Mouse (Mus musculus) midbrain, embryonic 14.5 days (tissue): ENCODE results near the gene Rnf141. TPM values are rescaled to one million over a fixed set of nuclear protein-coding genes. Genes with fewer than 3 reads are reported as not detected.
A peak's percentile ranks its signal among the peaks of the same experiment; 100 is the strongest.

Source experiments
- ATAC-seq: fragments of 200-750 bp; cut with Nextera tagmentation; 2 replicates; pipeline ENCODE4 v1.8.0; 2017; ENCODE audit warnings: moderate number of reproducible peaks, moderate library complexity; ENCODE audit not compliant: low FRiP score, low TSS enrichment
- DNase-seq: peaks from one replicate; pipeline ENCODE4 v3.0.0-alpha.2; 2015
- H3K27ac ChIP-seq: fragments of 300-500 bp; sonication (generic); replicated peaks from 2 replicates; pipeline ENCODE4 v1.5.1; 2014; ENCODE audit warnings: mild to moderate bottlenecking, low read depth, low read length, moderate library complexity
- H3K27me3 ChIP-seq: fragments of 300-500 bp; sonication (generic); 2 replicates; pipeline ENCODE4 v1.6.1; 2014; ENCODE audit warnings: low read length, control low read depth, mixed read lengths; ENCODE audit not compliant: control insufficient read depth, insufficient read depth
- H3K36me3 ChIP-seq: fragments of 300-500 bp; sonication (generic); 2 replicates; pipeline ENCODE4 v1.6.1; 2014; ENCODE audit warnings: low read length, control low read depth; ENCODE audit not compliant: control insufficient read depth, insufficient read depth
- H3K4me1 ChIP-seq: fragments of 300-500 bp; sonication (generic); 2 replicates; pipeline ENCODE4 v1.6.1; 2014; ENCODE audit warnings: mild to moderate bottlenecking, antibody characterized with exemption, low read length, control low read depth; ENCODE audit not compliant: control insufficient read depth, insufficient read depth
- H3K4me2 ChIP-seq: fragments of 300-500 bp; sonication (generic); 2 replicates; pipeline ENCODE4 v1.6.1; 2014; ENCODE audit warnings: mild to moderate bottlenecking, low read length, moderate library complexity
- H3K4me3 ChIP-seq: fragments of 300-500 bp; sonication (generic); replicated peaks from 2 replicates; pipeline ENCODE4 v1.5.1; 2014; ENCODE audit warnings: low read depth, low read length
- H3K9ac ChIP-seq: fragments of 300-500 bp; sonication (generic); replicated peaks from 2 replicates; pipeline ENCODE4 v1.6.1; 2014; ENCODE audit warnings: mild to moderate bottlenecking, low read length, moderate library complexity
- H3K9me3 ChIP-seq: fragments of 300-500 bp; sonication (generic); 2 replicates; pipeline ENCODE4 v1.6.1; 2016; ENCODE audit warnings: low read length, control low read depth, mixed read lengths; ENCODE audit not compliant: control insufficient read depth
- WGBS: fragments of 180-500 bp; shearing (Covaris S2); extraction: QIAGEN DNeasy Blood & Tissue Kit; methylation state at CpG from one replicate; pipeline ENCODE4 v1.1.7; 2014; 5-methylcytosine and 5-hydroxymethylcytosine counted together
- polyA plus RNA-seq: library from polyadenylated mRNA; unstranded; fragments of >200 nt; fragmentation: Nextera tagmentation; extraction: Ambion mirVana; gene quantifications from 2 replicates; pipeline ENCODE4 v1.2.1, GENCODE M21; 2014

Rnf141 gene
- polyA plus RNA-seq, 1 experiment from 2014 or later = 38.3 TPM

DNA sequence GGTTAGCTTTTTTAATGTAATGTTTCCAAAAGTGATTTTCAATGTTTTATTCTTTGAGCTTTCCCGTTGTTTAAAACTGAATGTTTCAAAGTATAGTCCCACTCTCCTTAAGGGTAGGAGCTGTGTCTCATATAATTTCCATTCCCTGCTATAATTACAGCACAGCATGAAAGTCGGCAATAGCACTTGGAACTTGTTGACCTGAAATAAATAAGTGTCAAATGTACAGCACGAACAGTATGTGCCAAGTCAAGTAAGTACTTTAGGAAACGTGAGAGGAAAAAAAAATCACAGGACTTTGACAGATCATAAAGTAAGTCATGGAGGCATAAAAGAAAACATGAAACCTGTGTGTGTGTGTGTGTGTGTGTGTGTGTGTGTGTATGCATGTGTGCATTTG is 22.2 kb downstream of the Rnf141 start:
- no peak for ATAC-seq
- H3K27ac ChIP-seq = no peak overlapping the region
- H3K4me3 ChIP-seq = no peak overlapping the region
- DNase-seq = no peak
- WGBS = 95% methylated on average over 4 of the region's 4 CpGs
- peaks cover 25% of the 10 kb centered on the region for H3K36me3 ChIP-seq
- no peaks in the 10 kb centered on the region for H3K9me3 ChIP-seq
- H3K9ac ChIP-seq = no peak overlapping the region
- no peak overlapping the region for H3K4me2 ChIP-seq
- H3K27me3 ChIP-seq = no peaks in the 10 kb centered on the region
- no peaks in the 10 kb centered on the region for H3K4me1 ChIP-seq

DNA sequence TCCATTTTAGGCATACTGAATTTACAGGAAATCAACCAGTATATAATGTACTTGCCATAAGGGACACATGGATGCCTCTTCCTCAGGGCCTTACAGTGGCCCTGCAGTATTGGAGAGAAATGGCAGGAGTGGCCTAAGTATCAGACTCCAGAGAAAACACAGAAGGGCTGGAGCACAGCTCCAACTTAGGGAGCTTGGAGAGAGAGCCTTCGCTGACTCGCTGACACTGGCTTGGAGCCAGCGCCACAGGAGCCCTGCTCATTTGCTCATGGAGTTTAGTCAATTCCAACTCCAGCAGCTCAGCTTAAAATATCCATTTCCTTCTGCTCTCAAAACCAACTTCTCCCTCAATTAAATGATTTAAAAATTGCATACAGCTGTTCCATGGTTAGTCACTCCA is 22.6 kb downstream of the Rnf141 start:
- no peak overlapping the region for H3K9ac ChIP-seq
- H3K9me3 ChIP-seq = no peaks in the 10 kb centered on the region
- DNase-seq = peak; percentile 51
- 86% methylated on average over 3 of the region's 3 CpGs for WGBS
- no peak overlapping the region for H3K4me3 ChIP-seq
- no peaks in the 10 kb centered on the region for H3K27me3 ChIP-seq
- ATAC-seq = no peak
- no peak overlapping the region for H3K4me2 ChIP-seq
- no peak overlapping the region for H3K27ac ChIP-seq
- peaks cover 25% of the 10 kb centered on the region for H3K36me3 ChIP-seq
- H3K4me1 ChIP-seq = no peaks in the 10 kb centered on the region

DNA sequence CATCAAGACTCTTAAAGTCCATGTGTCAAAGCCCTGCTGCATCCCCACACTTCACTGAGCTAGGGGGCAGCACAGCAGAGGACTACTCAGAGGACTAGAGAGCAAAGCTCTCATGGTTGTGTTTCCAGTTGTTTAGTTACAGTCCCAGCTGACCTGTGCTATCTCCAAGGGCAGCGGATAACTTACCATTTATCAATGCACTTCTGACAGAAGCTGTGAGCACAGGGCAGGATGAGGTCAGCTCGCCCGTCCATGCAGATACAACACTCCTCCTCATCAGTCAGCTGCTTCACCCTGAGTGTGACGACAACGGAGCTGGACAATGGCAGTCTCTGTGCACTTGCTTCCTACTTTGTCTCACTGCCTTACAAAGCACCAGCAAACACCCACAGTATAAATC is 23.2 kb downstream of the Rnf141 start:
- 63% methylated on average over 5 of the region's 5 CpGs for WGBS
- Histone ChIP-seq H3K27me3 (no peaks in the 10 kb centered on the region), H3K4me1 (no peaks in the 10 kb centered on the region), H3K27ac (no peak overlapping the region), H3K36me3 (peaks cover 25% of the 10 kb centered on the region), H3K4me3 (no peak overlapping the region), H3K9ac (no peak overlapping the region), H3K4me2 (no peak overlapping the region), H3K9me3 (no peaks in the 10 kb centered on the region)
- no peak for ATAC-seq
- no peak for DNase-seq

DNA sequence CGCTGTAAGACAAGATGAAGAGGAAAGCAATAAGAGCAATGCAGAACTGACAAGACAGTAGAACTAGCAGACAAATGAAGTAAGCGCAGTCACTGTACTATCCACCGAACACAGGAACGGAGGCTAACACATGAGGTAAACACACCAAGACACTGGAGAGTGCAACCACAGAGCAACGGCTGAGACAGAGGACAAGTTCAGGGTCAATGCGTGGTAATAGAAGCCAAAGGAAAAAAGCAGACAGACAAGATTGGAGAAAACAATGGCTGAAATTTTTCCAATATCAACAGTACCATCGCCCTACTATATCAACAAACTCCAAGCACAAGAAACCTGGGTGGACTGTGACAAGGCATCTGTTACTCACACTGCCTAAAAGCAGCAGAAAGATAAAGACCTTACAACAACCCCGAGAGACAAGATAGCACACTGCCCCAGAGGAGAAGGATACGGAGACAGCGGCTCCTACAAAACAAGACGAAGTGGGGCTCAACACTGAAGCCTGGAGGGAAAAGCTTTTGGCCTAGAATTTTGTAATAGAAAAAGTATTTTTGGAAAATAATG is 25.4 kb downstream of the Rnf141 start:
- Histone ChIP-seq H3K36me3 (peaks cover 20% of the 10 kb centered on the region; the same call in 1 of the 2 replicates), H3K27me3 (no peaks in the 10 kb centered on the region), H3K9me3 (no peaks in the 10 kb centered on the region), H3K4me1 (no peaks in the 10 kb centered on the region), H3K9ac (no peak overlapping the region), H3K4me2 (no peak overlapping the region), H3K4me3 (no peak overlapping the region), H3K27ac (no peak overlapping the region)
- ATAC-seq (no peak), DNase-seq (no peak)
- WGBS = 91% methylated on average over 11 of the region's 11 CpGs

DNA sequence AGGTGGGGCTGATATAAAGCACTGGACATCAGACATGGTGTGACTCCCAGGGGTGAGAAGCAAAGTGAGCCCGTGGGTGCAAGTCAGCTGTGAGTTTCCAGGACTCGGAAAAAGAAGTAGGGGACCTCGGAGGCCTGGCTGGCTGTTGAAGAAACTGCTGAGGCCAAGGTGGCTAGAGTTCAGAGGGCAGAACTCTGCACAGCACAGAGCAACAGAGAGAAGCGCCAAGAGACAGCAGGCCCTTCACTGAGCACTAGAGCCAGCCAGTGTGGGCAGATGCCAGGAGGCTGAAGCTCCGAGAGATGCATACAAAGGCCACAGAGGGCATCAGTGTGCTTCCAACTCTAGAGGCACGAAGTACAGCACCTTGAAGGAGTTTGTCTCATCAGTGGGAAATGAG is 26.1 kb downstream of the Rnf141 start:
- Histone ChIP-seq H3K4me3 (no peak overlapping the region), H3K36me3 (peaks cover 13% of the 10 kb centered on the region; the same call in 1 of the 2 replicates), H3K9ac (no peak overlapping the region), H3K4me1 (no peaks in the 10 kb centered on the region), H3K27me3 (no peaks in the 10 kb centered on the region), H3K4me2 (no peak overlapping the region), H3K27ac (no peak overlapping the region), H3K9me3 (no peaks in the 10 kb centered on the region)
- DNase-seq (no peak), ATAC-seq (no peak)
- 86% methylated on average over 6 of the region's 6 CpGs for WGBS

DNA sequence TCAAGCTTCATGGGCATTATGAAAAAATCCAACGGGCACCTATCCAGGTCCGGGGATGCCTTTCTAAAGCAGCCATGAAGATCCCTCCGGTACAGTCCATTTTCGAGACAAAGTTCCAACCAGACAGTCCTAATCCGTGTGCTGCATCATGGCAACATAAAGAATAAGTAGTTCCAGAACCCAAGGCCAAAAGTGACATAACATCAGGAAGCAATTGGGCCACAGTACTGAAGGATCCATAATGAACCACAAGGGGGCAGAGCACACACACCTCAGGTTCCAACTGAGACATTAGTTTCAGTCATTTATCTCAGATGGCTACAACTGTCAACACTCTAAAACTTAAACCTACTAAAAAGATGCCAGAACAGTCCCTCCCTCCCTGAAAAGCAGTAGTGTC is 28.2 kb downstream of the Rnf141 start:
- no peak overlapping the region for H3K9ac ChIP-seq
- H3K4me1 ChIP-seq = no peaks in the 10 kb centered on the region
- no peak overlapping the region for H3K4me2 ChIP-seq
- H3K27me3 ChIP-seq = no peaks in the 10 kb centered on the region
- DNase-seq = peak; percentile 82
- no peak overlapping the region for H3K27ac ChIP-seq
- no peak overlapping the region for H3K4me3 ChIP-seq
- WGBS = 74% methylated on average over 5 of the region's 5 CpGs
- H3K36me3 ChIP-seq = peaks cover 12% of the 10 kb centered on the region; the same call in 1 of the 2 replicates
- H3K9me3 ChIP-seq = no peaks in the 10 kb centered on the region
- no peak for ATAC-seq

DNA sequence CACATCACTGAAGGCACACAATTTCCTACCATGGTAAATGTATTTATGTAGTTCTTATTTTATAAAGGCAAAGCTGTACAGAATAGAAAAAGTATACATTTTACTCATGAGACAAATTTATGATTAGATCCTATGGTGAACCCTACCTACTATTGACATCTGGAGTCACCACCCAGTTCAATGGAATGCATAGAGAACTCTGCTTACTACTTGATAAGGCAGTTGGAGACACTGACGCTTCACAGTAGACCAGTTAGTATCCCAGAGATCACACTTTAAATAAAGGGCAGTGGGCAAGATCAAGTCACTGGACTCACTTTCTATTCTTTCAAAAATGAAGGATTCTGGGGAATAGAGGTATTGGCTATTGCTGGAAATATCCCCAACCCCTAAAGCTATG is 30.3 kb downstream of the Rnf141 start:
- ATAC-seq (no peak), DNase-seq (no peak)
- Histone ChIP-seq H3K4me3 (no peak overlapping the region), H3K4me1 (no peaks in the 10 kb centered on the region), H3K27ac (no peak overlapping the region), H3K9ac (no peak overlapping the region), H3K36me3 (0 out of 2 replicates have a peak, but pooled peaks cover 3% of the 10 kb centered on the region), H3K9me3 (no peaks in the 10 kb centered on the region), H3K4me2 (no peak overlapping the region), H3K27me3 (no peaks in the 10 kb centered on the region)
- 85% methylated on average over 1 of the region's 1 CpGs for WGBS

DNA sequence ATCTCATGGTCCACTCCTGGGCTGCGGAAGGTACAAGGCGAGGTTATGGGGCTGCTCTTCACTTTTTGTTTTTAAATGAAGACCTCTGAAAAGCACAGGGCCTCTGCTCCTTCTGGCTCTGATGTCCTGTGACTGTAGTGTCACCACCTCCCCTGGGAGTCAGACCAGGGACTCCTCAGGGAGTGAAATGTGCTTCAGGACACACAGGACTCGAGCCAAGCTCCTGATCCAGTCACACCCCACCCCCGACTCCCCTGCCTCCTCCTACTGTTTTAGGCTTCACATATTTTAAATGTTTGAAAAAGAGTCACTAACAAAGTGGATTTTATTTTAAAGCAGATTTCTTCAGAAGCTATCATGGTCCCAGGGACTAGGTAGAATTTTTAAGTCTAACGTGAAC is 32.7 kb downstream of the Rnf141 start:
- 85% methylated on average over 5 of the region's 5 CpGs for WGBS
- no peak overlapping the region for H3K27ac ChIP-seq
- H3K36me3 ChIP-seq = 0 out of 2 replicates have a peak, but pooled peaks cover 3% of the 10 kb centered on the region
- no peak overlapping the region for H3K9ac ChIP-seq
- no peak for DNase-seq
- H3K4me3 ChIP-seq = no peak overlapping the region
- H3K4me1 ChIP-seq = no peaks in the 10 kb centered on the region
- ATAC-seq = no peak
- no peaks in the 10 kb centered on the region for H3K27me3 ChIP-seq
- H3K4me2 ChIP-seq = no peak overlapping the region
- H3K9me3 ChIP-seq = no peaks in the 10 kb centered on the region

DNA sequence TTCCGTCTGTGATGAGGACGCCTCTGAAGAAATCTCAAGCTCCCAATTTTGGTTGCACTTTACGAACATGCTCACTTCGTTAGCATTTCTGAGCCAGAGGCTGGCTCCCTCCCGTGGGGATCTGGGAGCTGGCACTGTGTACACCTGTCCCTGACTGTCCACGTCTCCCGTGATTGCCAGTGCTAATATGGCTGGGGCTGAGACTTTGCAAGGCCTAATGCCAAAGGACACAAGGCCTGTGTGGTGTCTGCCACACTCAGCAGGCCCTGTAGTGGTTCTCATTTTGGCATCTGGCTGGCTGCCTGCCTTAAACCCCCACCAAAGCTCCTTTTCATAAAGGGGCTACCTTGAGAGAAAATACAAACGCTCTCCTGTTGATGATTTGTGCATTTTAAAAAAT is 33.3 kb downstream of the Rnf141 start:
- H3K4me1 ChIP-seq = no peaks in the 10 kb centered on the region
- ATAC-seq (no peak), DNase-seq (no peak)
- no peak overlapping the region for H3K4me3 ChIP-seq
- no peak overlapping the region for H3K9ac ChIP-seq
- H3K4me2 ChIP-seq = no peak overlapping the region
- 87% methylated on average over 8 of the region's 8 CpGs for WGBS
- H3K9me3 ChIP-seq = no peaks in the 10 kb centered on the region
- H3K27ac ChIP-seq = no peak overlapping the region
- 0 out of 2 replicates have a peak, but pooled peaks cover 3% of the 10 kb centered on the region for H3K36me3 ChIP-seq
- no peaks in the 10 kb centered on the region for H3K27me3 ChIP-seq
